Mouse (Mus musculus): ENCODE results near the gene Cd244a.

Cd244a gene

DNA sequence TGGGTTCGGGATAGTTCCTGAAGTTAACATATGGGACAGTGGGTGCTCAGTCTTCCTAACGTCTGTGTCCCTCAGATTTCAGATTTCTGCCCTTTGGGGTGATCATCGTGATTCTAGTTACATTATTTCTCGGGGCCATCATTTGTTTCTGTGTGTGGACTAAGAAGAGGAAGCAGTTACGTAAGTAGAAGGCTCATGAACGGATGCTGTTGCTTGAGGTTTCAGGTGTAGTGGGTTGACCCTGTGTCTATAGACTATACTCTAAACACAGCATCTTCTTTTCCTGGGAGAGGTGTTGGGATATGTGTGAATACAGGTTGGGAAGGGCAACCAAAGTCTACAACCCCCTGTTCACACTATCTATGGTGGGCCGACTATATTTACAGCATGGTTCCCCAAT is 18.2 kb downstream of the Cd244a start:
- no peak for DNase-seq (ENCODE audit: low spot score in 2 of 2)

DNA sequence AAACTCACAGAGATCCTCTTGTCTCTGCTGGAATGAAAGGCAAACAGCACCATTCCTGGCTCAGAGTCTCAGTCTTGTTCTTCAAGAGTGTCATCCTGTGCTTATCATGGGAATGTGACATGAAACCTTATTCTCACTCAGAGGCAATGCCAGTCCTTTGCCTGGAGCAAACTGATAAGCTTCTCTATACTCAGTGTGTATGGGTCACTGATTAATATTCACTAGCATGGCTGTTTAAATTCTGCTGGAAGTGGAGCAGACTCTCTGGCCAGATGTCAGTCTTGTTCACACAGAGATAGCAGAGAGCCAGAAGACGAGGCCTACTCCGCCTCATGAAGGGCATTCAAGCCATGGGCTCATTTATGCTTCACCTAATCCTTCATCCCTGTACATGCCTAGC is 25.6 kb downstream of the Cd244a start:
- no peak for DNase-seq (ENCODE audit: low spot score in 2 of 2)

DNA sequence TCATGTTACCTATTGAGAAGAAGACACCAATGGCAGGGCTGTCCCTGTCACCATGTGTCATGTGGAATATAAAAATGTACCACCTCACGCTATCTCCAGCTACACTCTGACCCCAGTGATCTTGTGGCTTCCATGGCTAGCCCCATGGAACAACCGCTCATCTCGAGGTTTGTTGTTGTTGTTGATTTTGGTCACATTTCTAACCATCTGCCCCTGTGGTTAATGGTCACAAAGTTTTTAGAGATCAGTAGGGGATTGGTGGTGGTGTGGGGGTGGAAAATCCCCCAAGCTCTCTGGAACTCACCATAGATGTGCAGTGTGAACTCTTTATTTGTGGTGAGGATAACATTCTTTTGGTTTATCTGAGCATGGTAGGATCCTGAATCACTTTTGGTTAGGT is 45.7 kb downstream of the Cd244a start:
- DNase-seq (ENCODE audit: low spot score in 2 of 2), result no peak

DNA sequence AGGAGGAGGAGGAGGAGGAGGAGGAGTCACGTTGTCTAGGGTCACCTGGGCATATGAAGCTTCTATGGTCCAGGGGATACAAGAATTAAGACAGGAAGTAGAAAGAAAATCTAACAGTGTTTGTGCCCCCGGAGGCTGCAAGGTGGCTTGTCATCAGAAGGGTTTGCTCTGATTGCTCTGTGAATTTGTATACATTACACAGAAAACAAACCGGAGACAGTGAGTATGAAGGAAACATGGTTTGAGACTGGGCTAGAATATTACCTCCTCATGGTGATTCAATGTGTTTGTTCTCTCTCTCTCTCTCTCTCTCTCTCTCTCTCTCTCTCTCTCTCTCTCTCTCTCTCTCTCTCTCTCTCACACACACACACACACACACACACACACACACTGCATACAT is 47.7 kb downstream of the Cd244a start:
- DNase-seq (ENCODE audit: low spot score in 2 of 2), result no peak

DNA sequence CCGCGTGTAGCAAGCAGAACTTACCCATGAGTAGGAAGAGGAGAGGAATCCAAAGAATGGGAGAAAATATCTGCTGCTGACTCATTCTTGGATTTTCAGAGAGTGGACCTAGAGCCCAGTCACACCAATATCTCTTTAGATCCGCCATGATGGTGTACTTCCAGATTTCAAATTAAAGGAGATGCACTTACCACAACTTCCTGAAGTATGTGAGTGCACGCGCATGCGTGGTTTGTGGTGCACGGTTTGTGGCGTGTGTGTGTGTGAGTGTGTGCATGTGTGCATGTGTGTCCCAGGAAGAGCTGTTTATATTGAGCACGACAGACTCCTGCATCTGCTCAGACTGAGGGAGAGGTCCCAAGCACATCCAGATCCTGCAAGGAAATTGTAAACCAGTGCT is 48.2 kb downstream of the Cd244a start, which contains the start of gene Ly9:
Gene Ly9, minus strand, starts transcription at position 235 of the 400 bp plus-strand sequence.
- no peak for DNase-seq (ENCODE audit: low spot score in 2 of 2)

DNA sequence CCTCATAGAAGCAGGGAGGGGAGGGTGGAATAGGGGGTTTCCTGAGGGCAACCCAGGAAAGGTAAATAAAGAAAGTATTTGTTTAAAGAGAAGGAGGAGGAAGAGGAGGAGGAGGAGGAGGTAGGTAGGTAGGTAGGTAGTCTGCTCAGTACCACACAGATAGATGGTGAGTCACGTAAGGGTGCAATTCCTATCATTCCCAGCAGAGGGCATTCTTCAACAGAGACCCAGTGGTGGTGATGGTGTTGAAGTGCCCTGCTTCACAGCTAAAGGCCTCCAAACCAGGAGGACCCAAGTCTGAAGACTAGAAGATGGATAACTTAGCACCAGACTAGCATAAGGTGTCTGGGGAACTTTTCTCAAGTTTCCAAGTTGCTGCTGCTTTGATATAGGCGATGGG is 51.0 kb downstream of the Cd244a start:
- no peak for DNase-seq (ENCODE audit: low spot score in 2 of 2)

DNA sequence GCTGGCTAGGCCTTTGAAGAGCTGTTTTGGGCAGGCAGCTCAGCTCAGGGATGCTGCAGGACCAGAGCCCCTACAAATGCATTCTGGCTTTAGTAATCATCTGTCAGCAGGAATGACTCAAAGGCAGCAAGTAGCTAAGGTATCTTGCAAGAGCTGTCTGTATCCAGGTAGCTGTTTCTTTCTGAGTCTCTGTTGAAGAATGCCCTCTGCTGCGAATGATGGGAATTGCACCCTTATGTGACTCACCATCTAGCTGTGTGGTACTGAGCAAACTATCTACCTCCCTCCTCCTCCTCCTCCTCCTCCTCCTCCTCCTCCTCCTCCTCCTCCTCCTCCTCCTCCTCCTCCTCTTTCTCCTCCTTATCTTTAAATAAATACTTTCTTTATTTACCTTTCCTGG is 51.8 kb downstream of the Cd244a start:
- DNase-seq (ENCODE audit: low spot score in 2 of 2), result no peak

DNA sequence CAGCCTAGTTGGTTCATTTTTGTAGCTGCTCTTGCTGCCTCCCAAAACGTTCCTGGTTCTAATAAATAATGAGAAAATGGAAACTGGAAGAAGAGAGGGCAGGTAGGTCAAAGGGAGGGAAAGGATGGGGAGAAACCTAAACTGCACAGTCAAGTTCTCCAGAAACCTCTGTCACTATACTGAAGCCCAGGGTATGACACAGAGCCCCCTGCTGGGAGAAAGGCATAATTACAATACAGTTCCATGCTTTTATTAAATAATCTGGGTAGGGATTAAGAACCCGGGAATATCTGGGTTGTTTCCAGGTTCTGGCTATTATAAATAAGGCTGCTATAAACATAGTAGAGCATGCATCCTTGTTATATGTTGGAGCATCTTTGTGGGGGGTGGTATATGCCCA is 55.0 kb downstream of the Cd244a start:
- DNase-seq (ENCODE audit: low spot score in 2 of 2), result no peak

DNA sequence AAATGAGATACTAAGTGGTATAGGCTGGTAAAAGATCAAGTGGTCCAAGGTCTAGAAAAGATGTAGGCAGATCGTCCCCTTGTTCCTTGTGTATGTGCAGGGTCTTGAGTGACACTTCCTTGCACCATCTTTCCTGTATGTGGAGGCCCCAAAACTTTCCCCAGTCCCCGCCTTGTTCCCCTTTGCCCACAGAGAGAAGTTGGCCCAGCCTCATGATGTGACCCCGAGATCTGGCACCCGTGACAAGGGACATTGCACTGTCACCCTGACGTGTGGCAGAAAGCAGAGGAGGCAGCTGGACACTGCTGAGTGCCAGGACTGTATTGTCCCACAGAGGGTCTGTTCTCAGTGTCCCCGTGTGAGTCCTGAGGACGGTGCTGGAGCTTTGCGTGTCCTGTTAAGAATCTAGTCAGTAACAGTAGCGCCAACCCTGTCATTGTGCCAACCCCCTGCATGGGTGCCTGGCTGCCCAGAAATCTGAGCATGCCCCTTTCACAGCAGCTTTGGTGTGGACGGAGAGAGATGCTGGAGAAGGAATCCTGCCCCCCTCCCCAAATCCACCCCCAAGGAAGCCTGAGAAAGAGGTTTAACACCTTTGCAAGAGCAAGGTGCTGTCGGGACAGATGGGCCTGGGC is 58.0 kb downstream of the Cd244a start:
- no peak for DNase-seq (ENCODE audit: low spot score in 2 of 2)

DNA sequence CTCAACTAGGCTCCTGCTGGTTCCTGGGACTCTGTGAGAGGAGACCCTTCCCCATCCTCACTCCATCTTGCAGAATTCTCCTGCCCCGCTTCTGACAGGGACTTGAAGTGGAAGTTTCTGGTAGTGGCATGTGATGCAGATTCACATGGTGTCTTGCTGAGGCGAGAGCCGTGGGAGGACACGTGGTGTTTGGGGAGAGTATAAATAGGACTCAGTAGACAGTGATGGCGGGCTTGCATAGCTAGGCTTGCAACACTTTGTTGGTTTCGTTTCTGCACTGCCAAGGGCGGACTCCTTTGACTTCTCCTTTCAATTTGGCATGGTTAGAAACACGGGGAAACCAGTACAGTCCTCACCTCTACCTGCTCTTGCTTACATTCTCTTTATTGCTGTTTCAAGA is 60.0 kb downstream of the Cd244a start:
- no peak for DNase-seq (ENCODE audit: low spot score in 2 of 2)

DNA sequence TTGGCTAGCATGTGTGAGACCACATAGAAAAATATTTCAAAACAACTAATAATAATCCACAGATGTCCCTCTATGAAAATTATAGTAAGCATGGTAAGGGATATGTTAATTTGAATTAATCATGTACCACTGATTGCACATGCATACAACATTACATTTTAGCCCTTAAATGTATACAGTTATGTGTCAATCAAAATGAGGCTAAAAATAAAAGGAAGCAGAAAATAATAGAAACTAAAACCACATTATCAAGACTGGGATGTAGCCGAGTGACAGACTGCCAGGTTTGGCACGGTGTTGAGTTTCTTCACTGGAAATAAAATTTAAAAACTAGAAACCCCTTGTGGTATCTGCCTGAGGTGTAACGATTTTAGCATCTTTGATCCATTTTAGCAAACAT is 60.7 kb downstream of the Cd244a start:
- no peak for DNase-seq (ENCODE audit: low spot score in 2 of 2)

DNA sequence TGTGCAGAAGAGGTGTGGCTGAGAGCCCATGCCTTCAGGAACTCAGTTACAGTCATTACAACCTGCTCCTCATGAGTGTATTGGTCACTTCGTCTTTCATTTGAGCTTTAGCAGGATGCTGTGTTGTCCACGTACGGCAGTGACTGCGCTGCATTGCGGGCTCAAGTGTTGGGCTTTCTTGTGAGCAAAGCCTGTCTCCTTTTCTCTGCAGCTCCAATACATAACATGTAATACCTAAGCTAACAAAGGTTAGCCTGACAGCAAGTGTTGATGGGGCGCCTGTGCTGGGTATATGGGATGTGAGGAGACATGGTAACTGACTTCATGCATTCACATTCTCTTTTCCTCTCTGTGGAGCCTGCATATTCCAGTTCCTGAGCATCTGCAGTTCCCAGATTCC is 61.1 kb downstream of the Cd244a start:
- no peak for DNase-seq (ENCODE audit: low spot score in 2 of 2)

DNA sequence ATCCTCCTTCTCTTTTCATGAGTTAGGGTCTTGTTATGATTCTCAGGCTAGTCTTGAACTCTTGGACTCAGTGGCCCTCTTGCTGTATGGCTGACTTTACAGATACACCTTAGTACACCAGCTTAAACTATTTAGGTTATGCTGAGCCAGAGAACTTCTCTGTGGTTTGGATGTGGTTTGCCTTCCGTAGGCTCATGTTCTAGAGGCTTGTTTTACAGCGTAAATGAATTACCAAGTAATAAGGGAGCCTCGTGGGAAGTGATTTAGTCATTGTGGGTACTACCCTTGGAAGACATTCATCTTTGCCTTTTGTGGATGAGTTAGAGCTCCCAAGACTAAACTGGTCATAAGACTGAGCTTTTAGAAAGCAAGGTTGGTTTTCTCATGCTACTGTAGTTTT is 68.8 kb downstream of the Cd244a start:
- no peak for DNase-seq (ENCODE audit: low spot score in 2 of 2)

DNA sequence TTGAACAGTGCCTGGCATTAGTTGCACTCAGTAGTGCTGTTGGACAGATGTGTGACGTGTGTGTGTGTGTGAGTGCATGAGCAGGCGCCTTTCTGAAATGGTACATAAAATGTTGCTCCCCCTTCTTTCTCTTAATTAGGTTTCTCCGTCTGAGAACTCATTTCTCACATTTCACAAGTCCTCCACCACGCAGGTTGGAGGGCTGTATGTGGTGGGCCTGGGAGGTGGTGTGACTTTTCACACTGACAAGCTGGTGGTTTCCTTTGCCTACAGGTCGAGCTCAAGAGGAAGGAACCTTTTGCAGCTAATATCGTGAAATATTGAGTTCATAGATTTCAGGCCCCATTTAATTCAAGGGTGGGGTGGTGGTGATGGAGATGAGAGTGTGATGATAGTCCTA is 70.2 kb downstream of the Cd244a start:
- no peak for DNase-seq (ENCODE audit: low spot score in 2 of 2)

DNA sequence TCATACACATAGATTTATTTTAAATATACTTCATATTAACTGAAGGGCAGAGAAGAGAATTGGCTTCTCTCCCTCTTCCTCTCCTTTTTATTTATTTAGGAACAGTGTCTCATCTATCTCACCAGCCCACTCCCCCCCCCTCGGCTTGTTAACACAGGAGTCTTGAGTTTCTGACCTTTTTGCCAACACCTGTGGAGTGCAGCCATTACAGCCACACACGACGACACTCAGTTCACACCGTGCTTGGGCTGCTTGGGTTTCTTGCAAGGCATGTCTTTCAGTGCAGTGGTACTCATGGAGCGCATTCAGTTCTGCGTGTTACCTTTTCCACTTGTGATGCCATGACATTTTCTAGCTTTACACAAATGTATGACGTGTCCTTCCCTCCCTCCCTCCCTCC is 71.0 kb downstream of the Cd244a start:
- no peak for DNase-seq (ENCODE audit: low spot score in 2 of 2)

DNA sequence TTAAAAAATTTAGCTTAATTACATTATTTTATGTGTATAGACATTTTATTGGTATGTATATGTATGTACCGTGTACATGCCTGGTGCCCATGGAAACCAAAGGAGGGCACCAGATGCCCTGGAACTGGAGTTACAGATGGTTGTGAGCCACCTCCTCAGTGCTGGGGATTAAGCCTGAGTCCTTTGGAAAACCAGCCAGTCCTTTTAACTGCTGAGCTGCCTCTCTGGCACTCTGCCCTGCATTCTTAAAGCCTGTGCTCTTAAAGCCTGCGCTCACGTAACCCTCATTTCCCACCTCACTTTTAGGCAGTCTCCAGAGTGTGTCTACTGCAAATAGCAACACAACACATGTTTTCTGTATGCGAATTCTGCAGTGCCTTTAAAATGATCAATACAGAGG is 71.9 kb downstream of the Cd244a start:
- no peak for DNase-seq (ENCODE audit: low spot score in 2 of 2)

DNA sequence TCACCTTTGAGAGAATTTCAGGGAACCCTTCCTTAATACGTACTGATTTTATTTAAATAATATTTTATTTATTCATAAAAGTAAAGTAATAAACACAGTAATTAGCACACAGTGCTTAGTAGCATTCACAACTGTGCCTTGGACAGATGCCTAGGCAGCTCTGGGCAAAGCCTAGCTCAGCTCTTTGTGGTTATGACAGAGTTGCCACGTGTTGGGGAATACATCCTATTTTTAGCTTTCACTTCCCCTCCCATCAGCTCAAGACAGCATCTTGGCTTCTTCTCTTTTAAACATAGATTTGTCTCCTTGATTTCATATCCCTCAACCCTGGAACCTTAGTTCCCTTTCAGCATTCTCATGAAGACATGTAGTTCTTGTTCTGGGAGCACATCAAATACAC is 72.5 kb downstream of the Cd244a start:
- DNase-seq (ENCODE audit: low spot score in 2 of 2), result no peak

DNA sequence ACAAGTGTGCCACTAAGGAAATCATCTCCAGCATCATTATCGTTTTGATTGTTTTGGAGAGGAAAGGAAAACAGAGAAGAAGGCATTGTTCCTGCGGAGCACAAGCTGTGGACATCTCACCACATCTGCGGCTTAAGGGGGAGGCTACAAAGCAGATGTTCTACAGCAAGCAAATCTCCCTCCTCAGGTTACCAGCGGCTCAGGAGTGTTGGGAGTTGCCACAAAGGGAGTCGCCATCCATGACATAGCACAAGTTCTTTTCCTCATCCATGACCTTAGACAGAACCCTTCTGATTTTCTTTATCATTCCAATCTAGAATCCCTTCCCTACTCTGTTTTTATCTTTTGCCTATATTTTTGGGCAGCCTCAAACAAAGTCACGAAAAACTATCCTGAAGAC is 76.7 kb downstream of the Cd244a start:
- no peak for DNase-seq (ENCODE audit: low spot score in 2 of 2)

DNA sequence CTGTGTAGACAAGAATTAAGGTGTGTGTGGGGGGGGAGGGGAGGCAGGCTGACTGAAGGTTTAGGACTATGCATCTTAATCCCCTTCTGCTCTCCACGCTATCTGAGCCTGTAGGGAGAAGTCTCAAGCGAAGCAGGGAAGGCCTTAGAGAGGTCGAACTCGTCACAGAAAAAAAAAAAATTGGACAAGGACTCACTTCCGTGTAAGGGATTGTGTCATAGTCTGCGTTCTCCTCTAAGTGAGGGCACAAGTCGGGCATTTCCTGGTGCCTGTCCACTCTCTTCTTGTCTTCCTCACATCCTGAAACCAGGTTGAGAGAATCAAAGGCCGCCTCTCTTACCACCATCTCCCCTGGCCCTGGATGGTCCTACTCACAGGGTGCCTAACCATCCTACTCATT is 78.1 kb downstream of the Cd244a start:
- DNase-seq (ENCODE audit: low spot score in 2 of 2), result no peak

DNA sequence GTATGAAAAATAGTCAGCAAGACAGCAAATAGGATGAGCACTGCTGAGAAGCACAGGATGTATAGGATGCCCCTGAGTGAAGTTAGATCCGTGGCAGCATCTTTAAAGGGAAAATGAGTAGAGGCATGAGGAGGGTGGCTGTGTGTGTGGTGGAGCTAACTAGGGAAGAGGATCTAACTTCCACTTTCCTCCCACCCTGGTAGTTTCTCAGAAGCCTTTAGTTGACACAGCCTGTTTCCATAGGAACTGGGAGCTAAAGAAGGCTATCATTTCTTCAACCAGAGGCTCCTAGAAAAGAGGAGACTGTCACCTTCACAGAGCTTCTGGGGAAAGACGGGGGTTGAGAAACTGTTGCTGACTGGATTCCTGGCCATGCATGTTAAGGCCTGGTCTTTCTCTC is 79.7 kb downstream of the Cd244a start:
- no peak for DNase-seq (ENCODE audit: low spot score in 2 of 2)

DNA sequence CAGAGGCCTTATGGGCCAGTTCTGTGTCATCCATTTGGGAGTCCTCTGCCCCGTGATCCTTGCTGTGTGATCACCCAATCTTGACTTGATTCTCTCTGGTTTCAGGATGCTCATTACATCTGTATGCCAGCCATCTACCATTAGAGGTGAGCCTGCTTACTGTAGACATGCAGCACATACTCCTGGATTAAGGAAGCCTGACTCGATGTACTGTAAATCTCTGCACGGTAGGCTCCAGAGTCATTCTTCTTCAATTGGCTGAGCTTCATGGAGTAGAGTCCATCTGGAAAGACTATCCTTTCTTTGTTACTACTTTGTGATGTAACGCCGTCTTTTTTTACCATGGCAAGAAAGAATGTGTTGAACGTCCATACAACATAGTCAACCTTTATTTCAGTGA is 81.8 kb downstream of the Cd244a start:
- no peak for DNase-seq (ENCODE audit: low spot score in 2 of 2)

DNA sequence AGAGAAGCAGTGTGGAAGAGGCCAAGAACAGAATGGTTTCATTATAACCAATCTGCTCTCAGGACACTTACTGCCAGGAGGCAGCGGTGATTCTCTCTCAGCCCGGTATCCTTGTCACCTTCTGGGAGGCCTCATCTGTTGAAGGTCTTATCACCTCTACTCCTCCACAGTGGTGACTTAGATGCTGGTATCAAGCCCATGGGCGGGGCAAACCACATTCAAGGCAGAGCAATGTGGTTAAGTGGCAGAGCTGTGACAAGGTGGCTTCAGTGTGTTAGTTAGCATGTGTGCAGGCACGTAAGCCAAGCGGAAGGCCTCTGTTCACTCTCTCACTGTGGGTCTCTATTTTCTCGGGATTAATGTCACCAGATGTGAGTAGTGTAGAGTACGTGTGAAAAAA is 84.6 kb downstream of the Cd244a start:
- no peak for DNase-seq (ENCODE audit: low spot score in 2 of 2)

DNA sequence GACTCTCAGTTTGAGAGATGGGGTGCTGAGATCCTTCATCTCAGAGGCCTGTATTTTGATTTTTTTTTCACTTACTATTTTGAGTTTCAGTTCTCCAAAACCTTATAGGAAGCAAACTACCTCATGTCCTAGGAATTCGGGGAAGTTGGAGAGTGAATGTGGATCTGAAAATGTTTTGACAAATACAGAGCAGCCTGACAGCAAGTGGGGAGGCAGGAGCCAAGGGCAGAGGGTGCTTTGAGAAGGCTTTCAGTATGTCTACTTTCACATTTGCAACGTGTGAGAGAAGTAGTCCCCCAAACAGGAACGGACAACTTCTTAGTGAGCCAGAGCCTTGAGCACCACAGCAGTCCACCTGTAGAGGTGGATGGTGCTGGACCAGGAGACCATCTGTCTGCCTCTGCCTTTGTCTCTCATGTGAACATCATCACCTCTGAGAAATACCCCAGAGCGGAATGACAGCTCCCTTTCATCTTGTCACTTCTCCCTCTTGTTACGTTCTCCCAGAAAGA is 87.5 kb downstream of the Cd244a start:
- DNase-seq (ENCODE audit: low spot score in 2 of 2), result no peak

DNA sequence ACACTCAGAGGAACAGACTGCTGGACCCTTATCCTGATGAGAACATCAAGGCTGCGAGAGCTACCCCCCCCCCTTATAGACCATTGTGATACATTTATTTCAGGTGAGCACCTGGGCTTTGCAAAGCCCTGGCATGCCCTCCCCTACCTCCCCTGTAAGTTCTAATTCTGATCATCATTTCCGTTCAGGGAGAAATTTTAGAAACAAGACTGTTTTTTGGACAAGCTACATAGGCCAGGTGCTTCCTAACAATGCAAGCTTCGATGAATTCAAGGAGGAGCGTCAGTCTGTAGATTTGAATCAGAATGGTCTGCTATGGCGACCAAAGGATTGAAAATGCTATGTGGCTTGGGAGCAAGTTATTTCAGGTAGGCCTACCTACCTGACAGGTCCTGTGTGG is 88.7 kb downstream of the Cd244a start:
- no peak for DNase-seq (ENCODE audit: low spot score in 2 of 2)
